8 mouse cellular contexts compared by ENCODE assay signal in the genomic region with DNA sequence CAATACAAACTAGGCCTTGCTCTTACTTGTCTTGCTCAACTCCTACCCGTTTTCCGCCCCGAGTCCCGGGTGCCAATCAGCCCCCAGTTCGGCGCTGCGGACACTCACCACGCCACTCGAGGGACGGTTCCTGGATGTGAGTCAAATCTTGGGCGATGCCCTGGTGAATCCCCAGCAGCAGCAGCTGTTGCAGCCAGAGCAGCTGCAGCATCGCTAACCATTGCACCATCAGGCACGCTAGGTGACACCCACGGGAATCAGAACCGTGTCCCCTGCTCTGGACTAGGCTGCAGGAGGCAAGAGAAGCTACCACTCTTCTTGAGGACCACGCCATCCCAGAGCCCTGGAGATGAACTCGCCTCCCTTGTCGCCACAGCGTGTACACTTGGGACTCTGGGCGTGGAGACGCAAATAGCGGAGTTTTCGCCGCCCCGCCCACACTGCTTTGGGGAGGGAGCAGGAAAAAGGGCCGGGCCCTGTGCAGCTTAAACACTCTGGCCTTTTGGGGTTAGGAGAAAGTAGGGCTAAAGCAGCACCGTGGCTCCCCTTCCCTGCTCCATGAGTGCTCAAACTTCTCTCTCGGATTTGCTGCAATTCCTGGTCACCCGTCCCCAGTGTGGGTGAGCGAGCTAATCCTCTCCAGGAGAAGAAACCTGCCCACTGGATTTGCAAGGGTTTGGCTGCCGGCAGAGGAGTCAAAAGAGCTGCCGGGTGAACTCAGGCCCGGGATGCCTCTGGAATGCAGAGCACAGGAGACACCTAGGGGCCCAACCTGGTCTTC. TPM values are rescaled to one million over a fixed set of nuclear protein-coding genes. Genes with fewer than 3 reads are reported as not detected.
DNase-seq lines count a peak whose midpoint lies in the region; ATAC-seq lines count a peak whose summit lies in the region.

Gene Pla2r1, minus strand, starts transcription at position 407 of the 781 bp plus-strand sequence.

- 3% methylated on average over 33 of the region's 33 CpGs for WGBS in forebrain, embryonic 14.5 days
- WGBS in limb, embryonic 11.5 days: 2% methylated on average over 33 of the region's 33 CpGs
- 2% methylated on average over 33 of the region's 33 CpGs for WGBS in midbrain, embryonic 10.5 days

- no peaks in the 10 kb centered on the region for H3K4me1 ChIP-seq in brown adipose tissue, adult 24 weeks (ENCODE audit: control insufficient read depth, insufficient read depth, insufficient read length, low read length)
- peaks cover 7% of the 10 kb centered on the region for H3K4me1 ChIP-seq in forebrain, embryonic 14.5 days (ENCODE audit: control insufficient read depth, insufficient read depth, low read length)
- H3K4me1 ChIP-seq in limb, embryonic 11.5 days (ENCODE audit: control insufficient read depth, insufficient read depth, low read length): no peaks in the 10 kb centered on the region
- peaks cover 19% of the 10 kb centered on the region for H3K4me1 ChIP-seq in midbrain, embryonic 10.5 days

- H3K9ac ChIP-seq in forebrain, embryonic 14.5 days (ENCODE audit: low read length): peak within 1 kb of the TSS; percentile 49
- H3K9ac ChIP-seq in limb, embryonic 11.5 days (ENCODE audit: low read length): peak within 1 kb of the TSS; percentile 32; the same call in 1 of the 2 replicates

- no peaks in the 10 kb centered on the region for H3K9me3 ChIP-seq in forebrain, embryonic 14.5 days (replicated peaks; ENCODE audit: control insufficient read depth, low read length)
- H3K9me3 ChIP-seq in limb, embryonic 11.5 days (ENCODE audit: control insufficient read depth, low read length): no peaks in the 10 kb centered on the region
- H3K9me3 ChIP-seq in midbrain, embryonic 10.5 days (replicated peaks): no peaks in the 10 kb centered on the region

- 0 out of 2 replicates have a peak, but pooled peaks cover 5% of the 10 kb centered on the region for H3K27me3 ChIP-seq in forebrain, embryonic 14.5 days (replicated peaks; ENCODE audit: control insufficient read depth, insufficient read depth, low read length)
- H3K27me3 ChIP-seq in limb, embryonic 11.5 days (ENCODE audit: control insufficient read depth, insufficient read depth, low read length): no peaks in the 10 kb centered on the region
- peaks cover 34% of the 10 kb centered on the region for H3K27me3 ChIP-seq in midbrain, embryonic 10.5 days (ENCODE audit: low read depth, poor library complexity, severe bottlenecking)

- H3K27ac ChIP-seq in brown adipose tissue, adult 24 weeks (replicated peaks; ENCODE audit: low read depth, low read length): no peak within 1 kb of the TSS
- no peak within 1 kb of the TSS for H3K27ac ChIP-seq in forebrain, embryonic 14.5 days (ENCODE audit: low read depth, low read length)
- H3K27ac ChIP-seq in limb, embryonic 11.5 days (replicated peaks; ENCODE audit: low read depth, low read length): 0 out of 2 replicates have a peak within 1 kb of the TSS, but pooled peaks have one; percentile 14
- H3K27ac ChIP-seq in midbrain, embryonic 10.5 days (replicated peaks): peak within 1 kb of the TSS; percentile 63; the same call in 1 of the 2 replicates

- H3K4me3 ChIP-seq in brown adipose tissue, adult 24 weeks (ENCODE audit: insufficient read depth, low read depth, low read length): peak within 1 kb of the TSS; percentile 56
- H3K4me3 ChIP-seq in forebrain, embryonic 14.5 days (ENCODE audit: low read depth, low read length): peak within 1 kb of the TSS; percentile 31
- H3K4me3 ChIP-seq in limb, embryonic 11.5 days (ENCODE audit: low read depth, low read length): peak within 1 kb of the TSS; percentile 39
- H3K4me3 ChIP-seq in midbrain, embryonic 10.5 days: peak within 1 kb of the TSS; percentile 64

- peak within 1 kb of the TSS; percentile 61 for H3K4me2 ChIP-seq in forebrain, embryonic 14.5 days (ENCODE audit: low read length)
- peak within 1 kb of the TSS; percentile 90 for H3K4me2 ChIP-seq in limb, embryonic 11.5 days (ENCODE audit: low read depth, severe bottlenecking)

- DNase-seq in NIH3T3 (ENCODE audit: low read depth) (peak; percentile 76), adipocyte (ENCODE audit: low spot score) (no peak)
- DNase-seq in forebrain, embryonic 14.5 days (ENCODE audit: low spot score): peak; percentile 32
- peak; percentile 61 for DNase-seq in heart, postnatal 4 days
- DNase-seq in limb, embryonic 11.5 days (ENCODE audit: low spot score): peak; percentile 75
- peak; percentile 68 for DNase-seq in midbrain, embryonic 10.5 days (ENCODE audit: low spot score)
- peak; percentile 78 for DNase-seq in testis, postnatal 10 days (ENCODE audit: low spot score)

- ATAC-seq in forebrain, embryonic 14.5 days: peak; percentile 72
- peak; percentile 80; the same call in 1 of the 2 replicates for ATAC-seq in limb, embryonic 11.5 days (ENCODE audit: insufficient number of reproducible peaks, low FRiP score, low TSS enrichment, low read depth)

- no peaks in the 10 kb centered on the region for H3K36me3 ChIP-seq in forebrain, embryonic 14.5 days (ENCODE audit: control insufficient read depth, insufficient read depth, low read length)
- H3K36me3 ChIP-seq in limb, embryonic 11.5 days (ENCODE audit: control insufficient read depth, insufficient read depth, low read length): no peaks in the 10 kb centered on the region
- no peaks in the 10 kb centered on the region for H3K36me3 ChIP-seq in midbrain, embryonic 10.5 days

RNA-seq across cellular contexts. Expression of gene Pla2r1, which starts in this region (rescaled TPM):
- polyA plus RNA-seq in brown adipose tissue, adult 24 weeks (2012; ENCODE audit: insufficient read depth, insufficient read length, missing spikeins): 1.0 and 1.2 TPM in 2 replicates
- 0.24 and 0.28 TPM in 2 replicates for polyA plus RNA-seq in forebrain, embryonic 14.5 days (2014; fragmentation: Nextera tagmentation; extraction: Ambion mirVana)
- total RNA-seq in heart, postnatal 4 days (2021): 1 to 10 TPM; 1.9 to 2.7 TPM
- 1.1 and 1.4 TPM in 2 replicates for polyA plus RNA-seq in limb, embryonic 11.5 days (2014; fragmentation: Nextera tagmentation; extraction: Ambion mirVana)
- polyA plus RNA-seq in midbrain, embryonic 10.5 days (2016; fragmentation: Nextera tagmentation; extraction: Ambion mirVana): 0.81 and 1.0 TPM in 2 replicates

Comparison
In these comparisons a context has a peak if more than half of its experiments do, and no peak if none do; other contexts are left out.
1. Peak in DNase-seq, ATAC-seq, H3K4me3 ChIP-seq, H3K9ac ChIP-seq and H3K4me2 ChIP-seq in forebrain, embryonic 14.5 days; RNA of the gene not detected or under 1 TPM.
2. H3K27ac ChIP-seq: peak in limb, embryonic 11.5 days (single experiment) and midbrain, embryonic 10.5 days (single experiment); none in brown adipose tissue, adult 24 weeks (single experiment) and forebrain, embryonic 14.5 days (single experiment).
3. Peak in every context shown above with its lines, with median percentiles within 50 percentile points of each other: H3K4me3 ChIP-seq.